Mouse (Mus musculus): ENCODE measurements around the gene 2610318N02Rik.

GRCm38 (mm10) chr16:17110771-17111743 lies 13.9 kb downstream of the 2610318N02Rik start, which contains the start of gene Ppil2:
- no peak for TF ChIP-seq CTCF (IDR thresholded peaks at IDR 0.05; ENCODE audit: low read depth)
- TF ChIP-seq EP300 (optimal IDR thresholded peaks at IDR 0.05): no peak
